Mouse (Mus musculus) liver, postnatal 0 days (tissue): ENCODE measurements around the gene Miox.

ENCODE experiments used
- CTCF ChIP-seq: sonication (generic); IDR thresholded peaks from 2 replicates; pipeline ENCODE4 v1.5.1; 2016; ENCODE audit warnings: antibody characterized with exemption, low read depth
- EP300 ChIP-seq: IDR thresholded peaks from 2 replicates; pipeline ENCODE4 v1.6.1; 2016; ENCODE audit warnings: antibody characterized with exemption, low read depth, mild to moderate bottlenecking

GRCm38 (mm10) chr15:89373027-89373761 is 39.0 kb downstream of the Miox start:
- TF ChIP-seq CTCF (peak; percentile 87), EP300 (no peak)
